Mouse (Mus musculus): ENCODE data around the gene Sptbn4. TPM values are rescaled to one million over a fixed set of nuclear protein-coding genes. Genes with fewer than 3 reads are reported as not detected.
A peak's percentile ranks its signal among the peaks of the same experiment; 100 is the strongest.

Sptbn4 gene
- total RNA-seq, 4 experiments from 2014 or later = 0.22 to 0.49 (median 0.30) TPM

DNA sequence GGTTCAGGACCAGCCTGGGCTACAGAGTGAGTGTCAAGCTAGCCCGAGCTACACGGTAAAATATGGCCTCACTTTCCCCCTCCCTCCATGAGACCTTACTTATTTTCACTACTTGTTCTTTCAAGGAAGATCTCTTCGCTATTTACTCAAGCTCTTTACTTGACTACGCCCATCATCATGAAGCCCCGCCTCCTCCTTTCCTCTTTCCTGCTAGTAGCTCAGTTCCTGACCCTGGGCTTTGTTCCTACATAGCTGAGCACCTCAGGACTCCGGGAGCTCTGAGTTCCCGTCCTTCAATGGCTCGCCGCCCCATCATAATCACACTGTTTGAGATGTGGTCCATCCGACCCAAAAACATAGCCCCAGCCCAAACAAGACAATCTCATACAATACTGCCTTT is 14.1 kb downstream of the Sptbn4 start:
- DNase-seq (ENCODE audit: low spot score) = no peak

DNA sequence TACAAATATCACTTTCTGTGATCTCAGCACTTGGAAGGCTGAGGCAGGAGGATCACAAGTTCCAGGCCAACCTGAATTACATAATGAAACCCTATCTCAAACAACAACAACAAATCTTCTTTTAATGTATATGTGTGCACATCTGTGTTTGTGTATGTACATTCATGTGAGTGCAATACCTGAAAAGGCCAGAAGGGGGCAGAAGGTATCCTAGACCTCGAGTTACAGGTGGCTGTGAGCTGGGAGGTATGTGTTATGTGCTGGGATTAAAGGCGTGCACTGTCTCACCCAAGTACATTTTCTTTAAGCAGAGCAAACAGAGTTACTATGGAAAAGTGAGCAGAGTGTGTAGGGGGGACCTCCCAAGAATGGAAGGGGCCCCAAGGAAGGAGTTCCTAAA is 18.4 kb downstream of the Sptbn4 start:
- DNase-seq (ENCODE audit: low spot score) = no peak

DNA sequence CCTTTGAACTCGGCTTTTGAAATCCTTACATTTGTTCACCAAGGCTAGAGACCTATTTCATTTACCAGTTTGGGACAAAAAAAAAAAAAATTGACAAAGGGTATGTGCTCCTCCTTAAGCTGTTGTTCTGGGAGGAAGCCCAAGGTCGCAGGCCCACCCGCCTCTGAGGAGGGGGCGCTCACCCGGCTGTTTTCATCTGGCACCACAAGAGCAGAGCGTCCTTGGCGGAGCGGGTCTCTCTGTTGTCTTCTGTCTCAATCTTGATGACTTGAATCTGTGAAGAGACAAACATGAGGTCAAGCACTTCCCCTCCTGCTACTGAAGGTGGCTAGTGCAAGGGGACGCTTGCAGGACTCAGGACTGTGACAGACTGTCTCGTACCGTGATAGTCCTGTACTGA is 19.5 kb downstream of the Sptbn4 start:
- no peak for DNase-seq (ENCODE audit: low spot score)

DNA sequence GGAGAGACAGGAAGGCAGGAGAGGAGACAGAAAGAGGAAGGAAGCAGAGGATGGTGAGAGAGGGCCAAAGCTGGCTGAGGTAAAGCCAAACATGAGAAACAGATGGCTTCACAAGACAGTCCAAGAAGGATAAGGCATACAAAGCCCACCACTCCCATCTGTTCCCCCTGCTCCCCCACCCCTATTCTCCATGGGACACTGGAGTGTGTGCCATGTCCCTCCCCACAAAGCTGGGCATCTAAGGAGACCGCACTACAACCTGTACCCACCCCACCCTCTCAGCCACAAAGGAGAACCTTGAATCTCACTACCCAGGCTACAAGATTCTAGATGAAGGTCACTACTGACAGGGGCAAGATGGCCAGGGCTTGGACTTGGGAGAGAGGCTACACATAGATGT is 20.1 kb downstream of the Sptbn4 start:
- DNase-seq (ENCODE audit: low spot score) = no peak

DNA sequence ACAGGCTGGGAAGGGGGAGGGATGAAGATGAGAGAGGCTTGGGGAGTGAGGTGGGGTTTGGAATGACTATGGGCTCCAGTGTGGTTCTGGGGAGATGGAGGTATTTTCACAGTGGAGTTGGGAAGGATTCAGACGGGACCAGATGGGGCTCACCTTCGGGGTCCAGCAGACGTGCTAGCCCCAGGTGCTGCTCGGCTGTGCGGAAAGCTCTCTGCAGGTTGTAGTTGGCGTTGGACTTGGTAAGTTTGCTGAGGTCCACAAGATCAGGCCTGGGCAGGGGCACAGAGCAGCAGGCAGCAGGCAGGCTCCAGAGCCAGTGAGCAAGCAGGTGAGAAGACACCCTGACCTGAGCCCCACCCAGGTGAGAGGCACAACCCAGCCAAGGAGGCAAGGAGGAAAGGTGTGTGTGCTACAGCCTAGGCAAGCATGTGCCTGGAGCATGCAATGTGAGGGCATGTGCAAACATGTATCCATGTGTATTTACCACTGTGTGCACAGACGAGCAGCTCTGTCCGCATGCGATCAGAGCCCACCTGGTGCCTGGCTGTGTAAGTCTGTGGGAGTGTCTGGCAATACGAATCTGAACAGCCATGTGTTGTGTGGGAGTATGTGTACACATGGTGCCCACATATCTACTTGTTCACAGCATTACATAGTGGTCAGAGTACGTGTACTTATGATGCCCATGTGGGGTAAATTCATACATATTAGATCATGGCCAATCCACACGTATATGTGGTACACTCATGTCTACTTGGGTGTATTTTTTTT is 23.7 kb downstream of the Sptbn4 start:
- DNase-seq (ENCODE audit: low spot score) = no peak

DNA sequence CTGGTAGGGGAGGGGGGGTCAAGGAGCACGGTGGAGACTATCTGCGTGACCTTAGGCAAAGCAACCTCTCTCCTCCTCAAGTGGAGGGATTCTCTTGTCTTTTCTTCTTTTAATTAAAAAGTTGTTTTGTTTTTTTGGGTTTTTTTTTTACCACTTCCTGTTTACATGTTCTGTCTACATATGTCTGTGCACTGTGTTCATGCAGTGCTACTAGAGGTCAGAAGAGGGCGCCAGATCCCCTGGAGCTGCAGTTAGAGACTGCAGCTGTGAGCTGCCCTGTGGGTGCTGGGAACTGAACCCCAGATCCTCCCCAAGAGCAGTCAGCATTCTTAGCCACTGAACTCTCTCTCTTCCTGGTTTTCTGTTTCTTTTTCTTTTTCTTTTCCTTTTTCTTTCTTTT is 28.4 kb downstream of the Sptbn4 start:
- DNase-seq (ENCODE audit: low spot score) = no peak

DNA sequence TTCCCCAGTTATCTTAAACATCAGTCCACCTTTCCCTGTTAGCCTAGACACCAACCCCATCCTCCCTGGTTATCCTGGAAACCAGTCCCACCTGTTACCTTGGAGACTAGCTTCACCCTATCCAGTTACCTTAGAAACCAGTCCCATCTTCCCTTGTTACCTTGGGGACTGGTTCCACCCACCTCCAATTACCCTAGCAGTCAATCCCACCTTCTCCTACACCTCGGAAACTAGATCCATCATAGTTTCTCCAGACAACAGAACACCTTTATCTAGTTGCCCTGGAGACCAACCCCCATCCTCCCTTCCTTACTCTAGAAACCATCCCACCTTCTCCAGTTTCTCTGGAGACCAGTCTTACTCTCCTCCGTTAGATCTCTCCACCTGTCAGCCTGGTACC is 30.3 kb downstream of the Sptbn4 start:
- no peak for DNase-seq (ENCODE audit: low spot score)

DNA sequence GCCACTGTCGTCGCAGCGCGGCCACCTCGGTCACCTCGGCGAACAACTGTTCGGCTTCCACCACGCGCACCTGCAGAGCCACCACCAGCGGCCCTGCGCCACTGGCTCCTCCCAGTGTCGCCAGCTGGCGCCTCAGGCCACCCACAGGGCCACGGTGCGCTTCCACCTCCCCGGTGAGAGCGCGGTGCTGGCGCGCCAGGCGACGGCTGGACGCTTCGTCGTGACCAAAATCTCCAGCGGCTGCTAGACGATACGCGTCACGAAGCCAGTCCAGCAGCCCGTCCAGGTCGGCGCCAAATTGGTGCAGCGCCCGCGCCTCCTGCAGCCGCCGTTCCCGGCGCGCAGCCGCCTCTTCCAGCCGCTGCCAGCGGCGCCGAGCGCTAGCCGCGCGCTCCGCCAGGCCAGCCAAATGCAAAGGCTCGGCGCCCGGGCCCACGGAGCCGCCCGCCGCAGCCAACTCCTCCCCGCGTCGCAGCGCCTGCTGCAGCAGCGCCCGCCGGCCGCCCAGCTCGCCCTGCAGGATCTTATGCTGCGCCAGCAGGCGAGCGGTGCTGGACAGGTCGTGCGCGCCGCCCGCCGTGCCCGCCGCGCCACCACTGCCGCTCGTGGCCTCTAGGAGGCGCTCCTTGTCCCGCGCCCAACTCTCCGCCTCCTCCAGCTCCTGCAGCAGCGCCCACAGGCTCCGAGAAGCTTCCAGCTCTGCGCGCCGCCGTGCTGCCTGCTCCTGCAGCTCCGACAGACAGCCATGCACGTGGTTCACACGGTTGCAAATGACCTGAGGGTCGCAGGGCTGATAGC is 38.9 kb downstream of the Sptbn4 start:
- DNase-seq (ENCODE audit: low spot score) = peak; percentile 23

DNA sequence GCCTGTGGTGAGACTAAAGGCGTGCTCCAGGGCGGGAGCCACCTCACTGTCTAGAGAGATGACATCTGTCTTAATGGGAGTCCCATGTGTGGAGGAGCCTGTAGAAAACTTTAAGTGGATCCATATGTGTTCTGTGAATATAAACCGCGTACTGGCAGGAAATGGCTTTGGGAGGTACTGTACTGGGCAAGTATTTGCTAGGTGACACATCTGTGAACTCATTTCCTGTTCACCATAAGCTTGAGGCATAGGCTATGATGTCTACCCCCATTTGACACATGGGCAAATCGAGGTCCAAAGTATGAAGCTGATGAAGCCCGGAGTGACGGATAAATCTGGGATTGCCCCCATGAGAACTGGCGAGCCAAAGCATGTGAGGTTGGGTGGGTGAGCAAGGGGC is 39.7 kb downstream of the Sptbn4 start:
- no peak for DNase-seq (ENCODE audit: low spot score)

DNA sequence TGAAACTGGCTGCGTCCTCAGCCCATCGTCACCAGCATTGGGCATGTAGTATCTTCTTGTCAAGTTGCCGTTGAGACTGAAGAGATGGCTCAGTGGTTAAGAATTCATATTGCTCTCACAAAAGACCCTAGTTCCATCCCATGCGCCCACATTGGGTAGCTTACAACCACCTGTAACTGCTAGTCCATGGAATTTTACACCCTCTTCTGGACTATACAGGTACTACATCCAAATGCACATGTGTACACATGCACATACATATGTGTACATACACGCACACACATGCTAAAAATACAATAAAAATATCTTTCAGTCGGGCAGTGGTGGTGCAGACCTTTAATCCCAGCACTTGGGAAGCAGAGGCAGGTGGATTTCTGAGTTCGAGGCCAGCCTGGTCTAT is 41.0 kb downstream of the Sptbn4 start:
- no peak for DNase-seq (ENCODE audit: low spot score)

DNA sequence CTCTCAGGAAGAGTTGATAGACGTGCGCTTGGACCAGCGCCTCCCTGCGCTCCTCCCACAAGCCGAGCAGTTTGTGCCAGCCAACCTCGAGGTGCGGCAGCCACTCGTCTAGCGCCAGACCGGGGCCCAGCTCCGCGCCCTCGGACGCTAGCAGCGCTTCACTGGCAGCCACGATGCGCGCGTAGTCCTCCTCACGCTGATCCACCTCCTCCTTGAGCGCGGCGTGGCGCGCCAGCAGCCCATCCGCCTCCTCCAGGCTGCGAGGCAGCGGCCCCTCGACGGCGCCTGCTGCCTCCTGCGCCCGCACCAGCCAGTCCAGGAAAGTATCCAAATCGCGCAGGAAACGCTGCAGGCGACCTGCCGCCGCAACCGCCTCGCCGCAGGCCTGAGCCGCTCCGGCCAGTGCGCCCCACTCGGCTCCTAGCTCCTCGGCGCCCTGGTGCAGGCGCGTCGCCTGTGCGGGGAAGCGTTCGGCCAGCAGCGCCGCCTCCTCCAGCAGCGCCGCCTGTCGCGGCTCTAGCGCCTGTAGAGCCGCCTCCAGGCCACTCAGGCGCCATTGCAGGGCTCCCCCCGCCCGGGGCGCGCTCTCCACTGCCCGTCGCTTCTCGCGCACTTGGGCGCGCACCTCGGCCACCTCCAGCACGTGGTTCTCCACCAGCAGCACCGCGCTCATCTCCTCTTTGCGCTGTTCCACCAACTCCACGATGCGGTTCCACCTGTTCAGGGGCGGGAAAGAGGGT is 43.1 kb downstream of the Sptbn4 start:
- no peak for DNase-seq (ENCODE audit: low spot score)

DNA sequence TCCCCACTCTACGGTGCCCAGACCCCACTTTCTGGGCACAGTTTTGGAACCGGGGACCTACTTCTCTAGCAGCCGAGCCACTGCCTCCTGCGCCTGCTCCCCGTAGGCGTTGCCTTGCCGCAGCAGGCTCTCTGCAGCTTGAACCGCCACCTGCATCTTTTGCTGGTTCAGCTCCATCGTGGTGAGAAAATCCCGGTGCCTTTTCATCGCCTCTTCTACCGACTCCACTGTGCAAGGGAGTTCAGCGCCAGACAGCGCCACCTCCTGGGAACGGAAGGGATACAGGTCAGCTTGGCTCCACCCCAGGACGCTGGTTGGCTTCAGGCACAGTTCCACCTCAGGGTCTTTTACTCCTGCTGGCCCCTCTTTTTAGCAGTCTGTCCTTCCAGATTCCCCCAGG is 44.8 kb downstream of the Sptbn4 start:
- DNase-seq (ENCODE audit: low spot score) = peak; percentile 21

DNA sequence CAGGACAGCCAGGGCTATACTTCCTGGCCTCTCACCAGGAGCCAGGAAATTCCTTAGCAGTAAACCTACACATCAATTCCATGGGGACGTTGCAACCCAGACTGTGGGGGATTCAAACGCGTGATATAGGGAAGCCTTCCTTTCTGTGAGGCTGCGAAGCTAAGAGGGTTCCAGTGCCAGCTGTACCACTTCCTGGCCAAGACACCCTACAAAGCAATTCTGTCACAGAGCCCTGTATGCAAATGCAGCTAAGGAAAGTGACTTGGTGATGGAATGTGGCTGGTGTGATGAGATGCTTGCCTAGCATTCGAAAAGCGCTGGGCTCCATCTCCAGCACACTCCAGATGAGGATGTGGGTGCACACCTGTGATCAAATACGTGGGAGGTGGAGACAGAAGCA is 46.9 kb downstream of the Sptbn4 start:
- DNase-seq (ENCODE audit: low spot score) = no peak

DNA sequence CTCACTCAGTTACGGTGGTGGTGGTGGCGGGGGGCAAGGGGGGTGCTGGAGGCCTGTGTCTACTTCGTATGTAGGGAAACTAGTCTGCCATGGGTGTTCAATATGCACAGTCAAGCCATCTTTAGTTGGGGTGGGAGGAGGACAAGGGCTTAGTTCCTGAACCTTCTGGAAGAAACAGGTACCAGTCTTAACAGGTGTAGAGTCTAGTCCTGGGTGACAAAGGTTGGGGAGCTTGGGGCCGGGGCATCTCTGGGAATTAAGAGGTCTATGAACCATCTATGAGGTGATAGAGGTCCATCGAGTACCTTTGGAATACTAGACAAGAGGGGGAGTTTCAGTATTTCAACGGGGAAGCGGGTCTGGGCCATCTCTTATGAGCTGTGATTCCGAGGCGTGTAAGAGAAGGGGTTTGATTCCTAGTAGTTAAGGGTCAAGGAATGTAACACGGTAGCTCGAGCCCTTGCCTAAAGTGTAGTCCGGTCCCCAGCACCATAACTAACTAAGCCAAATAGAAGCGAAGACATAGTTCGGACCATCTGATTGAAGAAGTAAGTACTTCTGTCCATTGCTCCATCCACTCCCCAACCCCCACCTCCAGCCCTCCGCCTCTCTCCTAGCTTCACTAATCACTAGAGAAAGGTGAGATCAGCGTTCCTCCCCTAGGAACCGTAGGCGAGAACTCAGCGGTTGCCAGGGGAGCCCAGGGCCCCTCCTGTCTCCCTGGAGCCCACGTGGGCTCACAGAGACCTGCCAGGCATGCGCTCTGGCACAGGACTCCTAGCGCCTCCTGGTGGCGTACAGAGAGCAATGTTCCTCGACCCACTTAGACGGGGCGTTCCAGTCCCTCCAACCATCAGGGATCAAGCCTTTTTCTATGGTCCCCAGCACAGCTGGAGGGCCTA is 50.2 kb downstream of the Sptbn4 start:
- no peak for DNase-seq (ENCODE audit: low spot score)

DNA sequence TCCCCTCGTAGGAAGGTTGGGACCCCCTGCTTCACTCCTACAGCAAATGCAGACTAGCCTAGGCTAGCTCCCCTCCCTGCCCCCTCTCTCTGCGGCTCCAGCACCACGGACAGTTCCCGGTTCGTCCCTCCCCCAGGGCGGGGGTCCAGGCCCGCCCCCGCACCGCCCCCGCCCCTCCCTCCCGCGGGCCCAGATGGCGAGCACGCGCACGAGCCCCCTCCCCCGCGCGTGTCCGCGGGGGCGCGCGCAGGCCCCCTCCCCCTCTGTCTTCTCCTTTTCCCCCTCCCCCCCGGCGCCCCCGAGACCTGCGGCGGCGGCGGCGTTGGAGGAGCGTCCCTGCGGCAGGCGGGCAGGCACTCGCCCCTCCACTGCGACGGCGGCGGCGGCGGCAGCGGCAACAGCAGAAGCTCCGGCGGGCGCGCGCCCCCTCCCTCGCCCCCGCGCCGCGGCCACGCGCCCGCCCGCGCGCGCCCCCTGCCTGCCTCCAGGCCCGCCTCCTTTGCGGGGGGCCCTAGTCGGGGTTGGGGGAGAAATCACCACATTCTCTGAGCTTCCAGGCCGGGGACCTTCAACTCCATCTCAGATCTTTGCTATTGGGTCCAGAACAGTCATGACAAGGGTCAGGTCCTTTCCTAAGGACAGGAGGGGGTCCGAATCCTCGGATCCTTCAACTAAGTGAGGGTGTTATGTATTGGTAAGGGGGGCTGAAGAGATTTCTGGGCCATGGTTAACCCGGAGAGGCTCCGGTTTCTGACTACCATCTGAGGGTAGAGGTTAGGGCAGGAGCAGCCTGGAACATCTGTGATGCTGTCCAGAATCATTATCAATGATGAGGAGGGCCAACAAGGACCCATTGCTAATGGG is 51.1 kb downstream of the Sptbn4 start:
- no peak for DNase-seq (ENCODE audit: low spot score)

DNA sequence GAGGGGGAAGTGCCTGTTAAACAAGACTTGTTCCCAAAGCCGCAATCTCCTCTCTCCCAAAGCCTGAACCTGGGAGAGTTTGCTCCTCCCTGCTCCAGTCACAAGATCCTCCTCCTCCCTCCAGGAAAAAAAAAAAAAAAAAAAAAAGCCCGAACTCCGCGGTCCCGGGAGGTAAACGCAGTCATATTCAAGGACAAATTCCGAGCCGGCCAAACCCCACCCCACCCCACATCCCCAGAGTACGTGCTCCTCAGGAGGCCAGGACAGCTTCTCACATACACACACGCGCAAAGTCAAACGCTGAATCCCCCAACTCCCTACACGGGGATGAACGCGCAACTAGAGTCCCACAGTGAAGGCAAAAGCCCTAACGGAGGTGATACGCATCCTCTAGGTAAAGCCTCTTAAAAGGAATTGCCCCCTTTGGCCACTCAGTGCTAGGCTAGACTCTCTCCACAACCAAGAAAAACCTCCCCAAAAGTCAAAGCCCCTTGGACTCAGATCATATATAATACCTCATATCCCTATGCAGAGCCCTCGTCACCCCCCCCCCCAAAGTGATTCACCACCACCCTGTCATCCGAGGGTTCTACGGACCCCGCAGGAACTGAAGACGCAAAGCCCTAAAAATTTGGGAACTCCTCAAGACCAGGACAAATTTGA is 51.8 kb downstream of the Sptbn4 start:
- no peak for DNase-seq (ENCODE audit: low spot score)

DNA sequence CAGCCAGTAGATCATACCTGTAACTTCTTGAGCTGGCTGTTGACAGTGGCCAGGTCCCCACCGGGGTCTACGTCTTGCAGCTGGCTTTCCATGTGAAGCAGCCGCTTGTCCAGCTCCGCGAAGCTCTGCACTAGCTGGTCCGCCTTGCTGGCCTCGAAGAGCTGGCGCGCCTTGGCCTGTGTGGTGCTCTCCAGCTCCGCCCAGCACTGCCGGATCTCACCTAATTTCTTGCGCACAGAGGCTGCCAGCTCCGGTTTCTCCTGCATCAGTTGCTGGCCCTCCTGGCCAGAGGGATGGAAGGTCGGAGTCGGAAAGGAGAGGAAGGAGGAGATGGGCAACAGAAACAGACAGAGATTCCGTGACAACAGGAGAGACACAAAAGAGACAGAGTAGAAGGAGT is 56.1 kb downstream of the Sptbn4 start:
- no peak for DNase-seq (ENCODE audit: low spot score)

DNA sequence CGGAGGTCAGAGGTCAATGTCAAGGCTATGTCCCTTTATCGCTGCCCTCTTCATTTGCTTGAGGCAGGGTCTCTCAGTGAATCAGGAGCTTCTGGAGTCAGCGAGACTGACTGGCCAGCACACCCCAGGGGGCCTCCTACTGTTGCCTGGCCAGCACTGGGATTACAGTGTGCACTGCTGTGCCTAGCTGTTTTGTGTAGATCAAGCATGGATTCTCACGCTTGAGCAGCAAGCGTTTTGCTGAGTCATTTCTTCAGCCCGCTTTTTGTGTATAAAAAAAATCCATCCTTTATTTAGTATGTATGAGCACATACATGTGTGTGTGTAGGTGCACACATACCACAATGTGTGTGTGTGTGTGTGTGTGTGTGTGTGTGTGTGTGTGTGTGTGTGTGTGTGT is 58.3 kb downstream of the Sptbn4 start:
- no peak for DNase-seq (ENCODE audit: low spot score)

DNA sequence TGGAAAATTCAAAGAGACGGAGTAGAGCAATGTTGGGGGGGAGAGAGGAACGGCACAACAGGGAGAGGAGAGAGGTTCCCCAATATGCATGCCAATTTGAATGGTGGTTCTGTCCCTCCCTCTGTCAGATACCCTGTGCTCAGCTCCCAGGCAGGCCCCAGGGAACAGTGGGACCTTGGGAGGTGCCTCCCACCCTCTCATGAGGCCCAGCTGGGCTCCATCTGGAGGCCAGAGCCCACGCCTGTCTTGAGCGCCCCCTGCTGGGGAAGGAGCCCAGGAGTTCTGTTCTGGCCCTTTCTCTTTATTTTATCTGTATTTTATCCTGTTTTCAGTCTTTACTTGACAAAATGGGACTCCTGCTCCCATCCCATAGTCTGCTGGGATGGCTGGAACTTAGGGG is 62.8 kb downstream of the Sptbn4 start:
- peak; percentile 45 for DNase-seq (ENCODE audit: low spot score)

DNA sequence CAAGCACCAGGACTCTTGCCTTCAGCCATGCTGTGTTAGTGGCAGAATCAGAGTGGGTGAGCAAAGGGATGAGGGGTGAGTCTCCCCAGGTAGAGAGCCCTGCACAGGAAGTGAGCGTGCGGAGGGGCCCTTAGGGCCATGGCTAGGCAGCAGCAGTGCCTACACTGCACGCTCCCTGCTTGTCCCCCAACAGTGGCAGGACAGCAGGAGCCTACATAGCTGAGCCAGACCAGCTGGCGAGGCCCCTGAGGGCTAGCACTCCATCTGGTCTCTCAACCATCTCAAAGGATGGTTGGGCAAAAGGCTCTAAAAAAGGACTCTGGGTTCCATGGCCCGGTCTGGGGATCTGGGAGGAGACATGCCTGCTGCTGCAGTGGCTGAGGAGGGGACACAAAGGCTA is 63.4 kb downstream of the Sptbn4 start:
- no peak for DNase-seq (ENCODE audit: low spot score)
